Mouse (Mus musculus) adrenal gland, postnatal 10 days (tissue): ENCODE results near the gene Duox1. TPM values are rescaled to one million over a fixed set of nuclear protein-coding genes. Genes with fewer than 3 reads are reported as not detected.

Experiments
- DNase-seq: peaks from one replicate; pipeline ENCODE4 v3.0.0; 2021; ENCODE audit warnings: mixed read lengths
- long read RNA-seq, 2 experiments: library from polyadenylated mRNA; stranded (forward); transcript quantifications; one replicate each; pipeline ENCODE4 v2.0.0; 2021
- total RNA-seq, 2 experiments: library from RNA; stranded (reverse); gene quantifications; 2 replicates each; pipeline ENCODE4 v1.2.3; 2021

Duox1 gene
- not detected for total RNA-seq
- long read RNA-seq, experiment 1, result 0 reads
- long read RNA-seq, experiment 2, result 0 reads

- no peak for DNase-seq
Observed at GRCm38 (mm10) chr2:122315372-122315771, at the start of gene Duox1. Gene Duox1, plus strand, starts transcription at chr2:122315672.

DNA sequence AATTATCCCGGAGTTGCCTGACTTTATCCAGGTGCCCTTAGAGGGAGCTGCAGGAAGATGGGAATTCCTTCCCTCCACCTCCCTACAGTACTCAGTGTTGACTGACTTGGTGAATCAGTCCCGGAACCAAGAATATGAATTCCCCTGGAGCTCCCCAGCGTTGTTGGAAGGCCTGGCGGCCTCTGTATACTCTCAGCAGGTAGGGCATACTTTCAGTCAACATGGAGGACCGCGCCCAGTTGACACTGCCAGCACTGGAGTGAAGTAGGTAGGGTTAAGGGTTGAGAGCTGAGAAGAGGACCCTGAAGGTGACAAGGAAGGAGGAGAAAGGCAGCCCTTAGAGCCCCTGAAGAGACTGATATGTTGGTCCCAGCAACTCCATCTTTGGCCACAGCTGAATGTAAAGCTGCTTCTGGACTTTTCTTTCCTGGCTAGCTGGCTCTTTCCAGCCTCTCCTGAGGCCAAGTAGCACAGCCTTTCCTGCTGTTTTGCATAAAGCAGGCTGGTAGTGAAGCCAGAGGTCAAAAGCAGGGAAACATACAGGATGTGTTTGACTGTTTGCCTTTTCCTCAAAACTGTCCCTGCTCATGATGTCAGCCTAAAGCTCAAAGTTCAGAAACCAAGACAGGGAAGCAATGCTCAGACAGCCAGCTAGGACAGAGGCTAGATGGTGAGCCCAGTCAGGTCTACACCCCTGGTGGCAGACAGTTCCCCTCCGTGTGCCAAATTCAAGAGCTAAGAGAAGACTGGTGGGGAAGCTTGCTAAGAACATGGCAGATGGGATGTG is 48.9 kb upstream of the Duox1 start:
- no peak for DNase-seq

DNA sequence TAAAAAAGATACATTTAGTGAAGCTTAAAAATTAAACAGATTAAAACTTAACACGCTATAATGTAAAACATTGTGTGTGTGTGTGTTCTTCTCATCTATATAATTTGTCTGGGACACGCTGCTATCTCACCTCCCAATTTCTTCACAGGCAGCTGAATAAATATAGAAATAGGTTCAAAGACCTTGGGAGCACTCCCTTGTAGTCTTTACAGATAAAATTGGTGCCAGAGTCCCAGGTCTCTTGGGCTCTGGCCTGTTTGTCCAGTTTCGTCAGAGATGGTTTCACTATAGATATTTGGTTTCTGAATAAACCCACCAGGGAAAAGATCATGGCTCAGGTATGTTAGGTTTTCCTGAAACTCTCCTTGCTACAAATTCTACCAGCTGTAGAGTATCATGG is 36.7 kb upstream of the Duox1 start:
- DNase-seq, result no peak

GRCm38 (mm10) chr2:122284091-122284490 is 31.4 kb upstream of the Duox1 start:
- DNase-seq, result no peak

DNA sequence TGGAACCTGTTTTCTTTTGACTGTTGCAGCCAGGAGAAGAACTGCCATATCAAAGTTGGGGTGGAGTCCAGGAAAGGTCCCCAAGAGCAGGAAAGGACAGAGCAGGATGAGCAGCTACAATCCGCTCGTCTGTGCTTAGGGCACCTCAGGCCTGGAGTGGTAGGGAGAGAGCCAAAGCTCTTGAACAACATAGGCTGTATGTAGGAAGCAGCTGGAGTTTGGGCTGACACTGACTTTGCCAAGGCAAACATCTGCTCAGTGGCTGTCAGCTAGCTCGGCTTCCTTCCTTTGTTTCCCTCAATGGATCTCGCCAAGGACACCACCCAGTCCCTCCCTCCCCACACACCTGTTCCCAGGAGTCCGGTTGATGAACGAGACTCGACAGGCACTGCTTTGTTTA is 29.3 kb upstream of the Duox1 start:
- DNase-seq, result no peak

DNA sequence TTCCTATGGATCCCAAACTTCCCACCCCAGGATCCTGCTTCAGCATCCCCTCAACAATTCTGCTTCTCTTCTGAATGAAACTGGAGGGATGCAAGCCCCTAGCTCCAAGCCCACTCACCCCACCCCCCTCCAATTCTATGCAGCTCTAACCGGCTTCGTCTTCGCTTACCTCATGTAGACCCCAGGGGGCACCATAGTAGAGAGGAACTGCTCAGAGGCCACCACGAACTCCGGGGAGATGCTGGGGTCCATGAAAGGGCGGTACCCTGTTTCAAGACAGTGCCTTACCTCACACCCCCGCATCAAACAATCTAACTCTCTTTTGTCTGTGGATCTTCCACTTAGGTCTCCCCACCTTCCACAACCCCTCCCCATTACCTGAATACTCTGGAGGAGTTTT is 20.6 kb upstream of the Duox1 start:
- DNase-seq, result no peak

GRCm38 (mm10) chr2:122297271-122298095 is 18.0 kb upstream of the Duox1 start:
- DNase-seq, result no peak

GRCm38 (mm10) chr2:122298096-122298499 is 17.4 kb upstream of the Duox1 start, which contains the start of gene Duox2:
Gene Duox2, minus strand, starts transcription at chr2:122298449.
- DNase-seq, result no peak

DNA sequence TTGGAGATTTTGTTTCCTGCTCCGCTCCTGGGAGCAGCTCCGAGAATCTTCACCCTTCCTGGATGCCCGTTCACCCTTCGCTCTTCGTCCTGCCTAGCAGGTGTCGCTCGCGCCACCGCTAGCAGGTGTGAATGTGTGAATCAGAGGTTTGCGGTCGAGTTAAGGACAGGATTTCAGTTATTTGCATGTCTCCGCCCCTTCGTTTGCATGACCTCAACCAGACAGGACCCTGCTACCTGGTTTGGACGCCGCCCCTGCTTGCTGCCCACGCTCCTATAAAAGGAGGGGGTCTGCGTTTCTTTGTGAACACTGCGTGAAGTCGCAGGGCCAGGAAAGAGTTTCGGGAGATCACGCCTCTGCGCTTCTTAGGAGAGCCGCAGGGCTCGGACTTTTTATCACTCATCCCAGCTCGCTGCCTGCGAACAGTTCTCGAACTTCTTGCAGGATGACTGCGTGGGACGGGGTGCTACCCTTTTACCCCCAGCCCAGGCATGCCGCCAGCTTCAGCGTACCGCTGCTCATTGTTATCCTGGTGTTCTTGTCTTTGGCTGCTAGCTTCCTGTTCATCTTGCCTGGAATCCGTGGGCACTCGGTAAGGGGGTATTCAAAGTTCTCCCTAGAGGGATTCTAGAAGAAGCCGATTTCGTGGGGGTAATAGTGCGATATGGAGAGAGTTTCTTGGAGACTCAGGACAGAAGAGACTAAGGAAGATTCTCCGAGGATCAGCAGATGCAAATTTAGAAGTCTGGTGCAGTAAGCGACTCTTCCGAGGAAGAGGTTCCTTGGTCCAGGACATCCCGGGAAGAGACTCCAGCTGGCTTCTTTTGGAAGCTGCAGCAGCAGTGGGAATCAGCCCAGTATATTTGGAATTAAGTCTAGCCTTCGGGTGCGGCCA is 16.6 kb upstream of the Duox1 start, which contains the start of gene Duoxa2:
Duoxa2 (plus strand) TSS at position 305 of the 895 bp plus-strand sequence.
- DNase-seq, result peak; percentile 19

DNA sequence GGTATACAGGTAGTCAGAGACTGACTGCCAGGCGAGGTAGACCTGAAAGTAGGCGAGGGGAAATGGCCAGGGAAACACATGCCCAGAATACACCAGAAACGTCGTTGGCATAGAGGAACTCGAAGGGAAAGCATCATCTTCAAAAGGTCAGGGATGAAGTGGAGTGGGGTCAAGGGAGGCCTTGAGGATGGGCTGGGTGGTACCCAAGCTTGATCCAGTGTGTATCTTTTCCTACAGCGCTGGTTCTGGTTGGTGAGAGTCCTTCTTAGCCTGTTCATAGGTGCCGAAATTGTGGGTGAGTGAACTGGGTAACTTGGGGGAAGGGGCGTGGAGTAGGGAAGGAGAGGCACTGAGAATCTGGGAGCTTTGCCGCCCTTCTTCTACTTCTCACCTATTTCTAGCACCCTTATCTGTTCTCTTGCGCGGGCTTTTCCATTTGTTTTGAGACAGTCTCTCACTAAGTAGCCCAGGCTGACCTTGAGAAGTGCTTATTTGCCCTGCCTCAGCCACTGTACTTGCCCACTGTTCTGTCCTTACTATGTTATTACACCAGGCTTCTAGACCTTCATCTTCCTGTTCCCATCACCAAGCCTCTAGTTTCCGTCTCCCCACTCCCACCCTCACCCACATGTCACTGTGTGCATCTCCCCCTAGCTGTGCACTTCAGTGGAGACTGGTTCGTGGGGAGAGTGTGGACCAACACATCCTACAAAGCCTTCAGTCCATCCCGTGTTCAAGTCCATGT is 15.4 kb upstream of the Duox1 start:
- DNase-seq, result no peak

DNA sequence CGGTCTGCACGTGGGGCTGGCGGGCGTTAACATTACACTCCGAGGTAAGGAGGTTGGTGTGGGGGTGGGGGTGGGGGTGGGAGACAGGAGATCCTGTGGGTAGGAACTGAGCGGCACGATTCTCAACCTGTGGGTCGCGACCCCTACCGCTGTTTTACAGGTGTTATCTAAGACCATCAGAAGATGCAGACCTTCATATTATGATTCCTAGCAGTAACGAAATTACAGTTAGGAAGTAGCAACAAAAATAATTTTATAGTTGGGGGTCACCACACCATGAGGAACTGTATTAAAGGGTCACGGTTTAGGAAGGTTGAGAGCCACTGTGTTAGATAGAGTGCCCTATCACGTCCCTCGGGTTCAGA is 14.8 kb upstream of the Duox1 start:
- no peak for DNase-seq

DNA sequence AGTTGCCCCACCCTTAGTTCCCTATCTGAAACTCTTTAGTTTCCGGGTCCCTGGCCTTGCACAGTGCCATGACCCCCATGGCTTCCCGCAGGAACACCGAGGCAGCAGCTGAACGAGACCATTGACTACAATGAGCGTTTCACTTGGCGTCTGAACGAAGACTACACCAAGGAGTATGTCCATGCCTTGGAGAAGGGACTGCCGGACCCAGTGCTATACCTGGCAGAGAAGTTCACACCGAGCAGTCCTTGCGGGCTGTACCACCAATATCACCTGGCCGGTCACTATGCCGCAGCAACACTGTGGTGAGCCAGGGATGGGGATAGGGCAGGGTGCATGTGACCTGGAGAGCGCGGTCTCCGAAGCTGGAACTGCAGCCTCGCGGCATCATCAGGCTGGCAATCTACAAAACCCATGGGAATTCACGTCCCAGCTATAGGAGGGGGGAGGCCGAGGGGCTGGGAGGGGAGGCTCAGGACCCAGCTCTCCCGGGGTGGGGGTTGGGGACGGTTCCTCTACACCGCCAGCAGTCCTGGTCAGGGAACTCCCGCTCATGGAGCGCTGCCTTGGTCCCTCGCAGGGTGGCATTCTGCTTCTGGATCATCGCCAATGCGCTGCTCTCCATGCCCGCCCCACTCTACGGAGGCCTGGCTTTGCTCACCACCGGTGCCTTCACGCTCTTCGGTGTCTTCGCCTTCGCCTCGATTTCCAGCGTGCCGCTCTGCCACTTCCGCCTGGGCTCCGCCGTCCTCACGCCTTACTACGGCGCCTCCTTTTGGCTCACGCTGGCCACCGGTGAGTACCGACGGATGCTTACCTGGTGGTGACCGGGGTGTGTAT is 14.2 kb upstream of the Duox1 start:
- peak; percentile 61 for DNase-seq

DNA sequence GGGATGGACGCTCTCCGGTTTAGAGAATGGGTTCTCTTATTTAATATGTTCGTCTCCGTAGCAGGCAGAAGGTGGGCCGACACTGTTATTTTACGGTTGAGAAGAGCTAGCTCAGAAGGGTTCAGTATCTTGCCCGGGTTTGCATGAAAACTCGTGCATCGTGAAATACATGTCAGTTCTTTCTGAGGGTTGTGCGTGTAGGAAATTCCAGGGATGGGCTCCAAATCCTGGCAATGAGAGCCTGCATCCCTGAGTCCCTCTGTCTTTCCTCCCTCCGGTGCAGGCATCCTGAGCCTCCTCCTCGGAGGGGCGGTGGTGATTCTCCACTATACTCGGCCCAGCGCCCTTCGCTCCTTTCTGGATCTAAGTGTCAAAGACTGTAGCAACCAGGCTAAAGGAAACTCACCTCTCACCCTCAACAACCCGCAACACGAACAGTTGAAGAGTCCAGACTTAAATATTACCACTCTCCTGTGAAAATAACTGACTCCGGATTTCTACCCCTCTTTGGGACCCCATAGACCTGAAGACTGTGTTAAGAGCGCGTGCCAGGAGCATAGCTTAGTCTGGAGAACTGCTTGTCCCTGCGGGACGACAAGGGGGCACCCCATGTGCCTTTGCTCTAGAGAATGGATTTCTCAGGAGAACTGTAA is 13.4 kb upstream of the Duox1 start:
- no peak for DNase-seq

- peak; percentile 74 for DNase-seq
Observed at GRCm38 (mm10) chr2:122302574-122303241, 12.8 kb upstream of the Duox1 start.

GRCm38 (mm10) chr2:122304544-122304943 is 10.9 kb upstream of the Duox1 start:
- no peak for DNase-seq

DNA sequence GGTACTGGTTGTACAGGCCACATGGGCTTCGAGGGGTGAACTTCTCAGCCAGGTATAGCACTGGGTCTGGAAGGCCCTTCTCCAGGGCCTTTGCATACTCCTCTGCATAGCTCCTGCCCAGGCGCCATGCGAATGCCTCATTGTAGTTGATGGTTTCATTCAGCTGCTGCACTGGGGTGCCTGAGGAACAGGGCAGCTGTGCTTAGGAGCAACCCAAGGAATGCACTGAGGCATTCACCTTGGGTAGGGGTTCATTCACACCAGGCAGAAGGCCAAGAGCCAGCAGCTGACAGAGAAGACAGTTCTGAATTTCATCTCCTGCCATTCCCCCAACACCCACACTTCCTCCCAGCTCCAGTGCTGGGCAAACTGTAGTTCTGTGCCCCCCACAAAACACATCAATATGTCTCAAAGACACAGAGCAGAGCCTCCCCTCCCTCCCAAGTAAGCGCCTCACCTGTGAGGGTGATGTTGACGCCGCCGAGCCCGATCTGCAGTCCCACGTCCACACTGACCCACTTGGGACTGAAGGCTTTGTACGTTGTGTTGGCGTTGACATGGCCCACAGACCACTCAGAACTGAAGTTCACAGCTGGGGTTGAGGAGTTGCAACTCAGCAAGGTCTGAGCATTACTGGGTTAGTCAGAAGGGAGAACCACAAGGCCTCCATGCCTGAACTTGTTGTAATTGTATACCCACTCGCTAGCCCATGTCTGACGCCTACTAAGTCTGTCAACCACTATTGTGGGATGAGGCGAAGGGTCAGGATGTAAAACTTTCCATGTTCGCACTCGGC is 10.2 kb upstream of the Duox1 start:
- no peak for DNase-seq

DNA sequence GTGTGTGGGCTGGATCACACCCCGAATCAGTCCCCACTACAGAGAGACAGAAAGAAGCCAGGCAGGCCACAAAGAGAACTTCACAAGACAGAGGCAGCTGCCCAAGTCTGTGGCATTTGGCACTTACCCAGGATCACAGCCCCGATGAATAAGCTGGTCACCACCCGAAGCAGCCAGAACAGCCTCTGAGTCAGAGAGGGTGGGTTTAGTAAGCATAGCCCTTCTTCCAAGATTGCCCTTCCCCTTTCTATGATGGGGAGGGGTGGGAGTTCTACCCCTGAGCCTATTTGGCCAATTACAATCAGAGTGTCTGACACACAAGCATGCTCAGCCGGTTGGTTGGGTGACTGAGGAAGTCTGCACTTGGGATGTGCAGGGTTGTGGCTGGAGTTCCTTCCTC is 9.3 kb upstream of the Duox1 start:
- peak; percentile 63 for DNase-seq

- no peak for DNase-seq
Observed at GRCm38 (mm10) chr2:122309647-122310046, 5.8 kb upstream of the Duox1 start.

DNA sequence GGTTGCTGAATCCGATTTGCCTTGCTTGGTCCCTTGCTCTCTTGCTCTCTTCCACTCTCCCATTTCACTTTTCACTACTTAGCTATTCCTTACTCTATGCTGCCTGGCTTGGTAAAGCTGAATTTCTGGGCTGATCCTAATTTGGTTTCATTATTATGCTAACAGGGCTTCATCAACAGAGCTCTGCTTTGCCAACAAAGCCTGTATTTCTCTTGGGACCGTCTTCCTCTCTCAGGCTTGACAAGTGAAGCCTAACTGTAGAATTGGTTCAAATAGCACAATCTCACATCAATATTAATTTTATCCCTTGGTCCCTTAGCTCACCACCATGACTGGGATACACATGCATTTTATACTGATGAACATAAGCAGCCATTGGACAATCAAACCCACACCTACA is 3.9 kb upstream of the Duox1 start:
- no peak for DNase-seq
